Mouse (Mus musculus): ENCODE measurements around the gene Mrps2.

- TF ChIP-seq CTCF (IDR thresholded peaks at IDR 0.05; ENCODE audit: low read depth, low read length), result no peak
- TF ChIP-seq POLR2A (IDR thresholded peaks at IDR 0.05; ENCODE audit: borderline replicate concordance, low read depth, low read length), result no peak
These were observed 30.6 kb downstream of the Mrps2 start for GRCm38 (mm10) chr2:28498431-28498830.
